8 mouse cellular contexts compared by ENCODE assay signal in the genomic region with DNA sequence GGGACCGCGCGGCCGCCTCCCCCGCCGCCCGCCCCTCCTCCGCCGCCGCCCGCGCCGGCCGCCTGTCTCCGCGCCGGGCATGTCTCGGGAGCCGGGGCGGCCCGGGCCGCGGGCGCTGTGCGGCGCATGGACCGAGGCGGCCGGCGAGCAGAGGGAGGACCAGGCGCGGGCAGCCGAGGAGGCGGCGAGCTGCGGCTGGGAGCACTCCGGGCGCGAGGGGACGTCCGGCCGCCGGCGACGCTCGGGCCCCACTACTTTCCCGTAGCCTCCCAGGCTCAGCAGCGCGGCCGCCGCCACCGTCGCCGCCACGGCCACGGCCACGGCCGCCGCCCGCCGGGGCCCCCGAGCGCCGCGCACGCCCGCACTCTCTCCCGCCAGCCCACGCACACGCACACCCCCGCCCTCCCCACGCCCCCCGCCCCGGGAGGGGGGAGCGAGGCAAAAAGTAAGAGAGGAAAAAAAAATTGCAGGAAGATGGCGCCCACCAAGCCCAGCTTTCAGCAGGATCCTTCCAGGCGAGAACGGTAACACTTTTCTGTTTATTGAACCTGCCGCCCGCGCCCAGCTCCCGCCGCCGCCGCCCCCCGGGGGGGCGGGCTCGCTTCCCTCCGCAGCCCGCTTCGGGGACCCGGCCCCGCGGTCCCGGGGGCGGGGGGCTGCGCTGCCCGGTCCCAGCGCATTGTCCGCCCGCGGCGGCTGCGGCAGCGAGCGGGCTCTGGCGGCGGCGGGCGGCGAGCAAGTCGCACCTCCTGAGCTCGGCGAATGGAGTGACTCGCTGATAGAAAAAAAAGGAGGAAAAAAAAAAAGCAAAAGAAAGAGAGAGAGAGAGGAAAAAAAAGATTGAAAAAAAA. TPM values are rescaled to one million over a fixed set of nuclear protein-coding genes. Genes with fewer than 3 reads are reported as not detected.
DNase-seq lines count a peak whose midpoint lies in the region; ATAC-seq lines count a peak whose summit lies in the region.

No protein-coding gene starts in this region.

- peak overlapping the region; percentile 92 for H3K4me2 ChIP-seq in kidney, embryonic 14.5 days (replicated peaks; ENCODE audit: low read depth, low read length)
- H3K4me2 ChIP-seq in embryonic facial prominence, embryonic 12.5 days (replicated peaks), result peak overlapping the region; percentile 75
- H3K4me2 ChIP-seq in limb, embryonic 12.5 days, result peak overlapping the region; percentile 66

- H3K27ac ChIP-seq in kidney, embryonic 14.5 days (ENCODE audit: low read depth, low read length), result no peak overlapping the region
- peak overlapping the region; percentile 95 for H3K27ac ChIP-seq in embryonic facial prominence, embryonic 12.5 days
- H3K27ac ChIP-seq in limb, embryonic 12.5 days, result peak overlapping the region; percentile 98

- H3K4me1 ChIP-seq in kidney, embryonic 14.5 days (ENCODE audit: control insufficient read depth, insufficient read depth, low read length), result peaks cover 6% of the 10 kb centered on the region; the same call in 1 of the 2 replicates
- H3K4me1 ChIP-seq in embryonic facial prominence, embryonic 12.5 days, result peaks cover 16% of the 10 kb centered on the region
- peaks cover 24% of the 10 kb centered on the region for H3K4me1 ChIP-seq in limb, embryonic 12.5 days (replicated peaks)

- H3K9me3 ChIP-seq in kidney, embryonic 14.5 days (ENCODE audit: control insufficient read depth, low read length), result no peaks in the 10 kb centered on the region
- H3K9me3 ChIP-seq in embryonic facial prominence, embryonic 12.5 days, result no peaks in the 10 kb centered on the region
- no peaks in the 10 kb centered on the region for H3K9me3 ChIP-seq in limb, embryonic 12.5 days

- H3K9ac ChIP-seq in kidney, embryonic 14.5 days (ENCODE audit: low read depth, low read length), result peak overlapping the region; percentile 86
- peak overlapping the region; percentile 97 for H3K9ac ChIP-seq in embryonic facial prominence, embryonic 12.5 days
- peak overlapping the region; percentile 99 for H3K9ac ChIP-seq in limb, embryonic 12.5 days (replicated peaks)

- no peak for DNase-seq in kidney, adult 9 months
- DNase-seq in adipocyte (ENCODE audit: low spot score), result peak; percentile 32
- peak; percentile 50 for DNase-seq in heart, postnatal 4 days
- DNase-seq in neural tube, embryonic 10.5 days (ENCODE audit: extremely low spot score, low spot score), result peak; percentile 80
- DNase-seq in c-Kit-positive CD71-positive TER-119-positive erythroid progenitor cells, embryonic 14.5 days (ENCODE audit: low spot score), result no peak

- H3K36me3 ChIP-seq in kidney, embryonic 14.5 days (ENCODE audit: control insufficient read depth, insufficient read depth, low read length), result no peaks in the 10 kb centered on the region
- H3K36me3 ChIP-seq in embryonic facial prominence, embryonic 12.5 days, result no peaks in the 10 kb centered on the region
- no peaks in the 10 kb centered on the region for H3K36me3 ChIP-seq in limb, embryonic 12.5 days

- peak overlapping the region; percentile 75 for H3K4me3 ChIP-seq in kidney, embryonic 14.5 days (ENCODE audit: low read length)
- H3K4me3 ChIP-seq in embryonic facial prominence, embryonic 12.5 days, result peak overlapping the region; percentile 65
- H3K4me3 ChIP-seq in limb, embryonic 12.5 days (replicated peaks), result peak overlapping the region; percentile 80

- under 1% methylated on average over 88 of the region's 115 CpGs for WGBS in kidney, embryonic 14.5 days
- WGBS in embryonic facial prominence, embryonic 12.5 days, result under 1% methylated on average over 88 of the region's 115 CpGs
- WGBS in limb, embryonic 12.5 days, result under 1% methylated on average over 90 of the region's 115 CpGs

- peaks cover 47% of the 10 kb centered on the region for H3K27me3 ChIP-seq in kidney, embryonic 14.5 days (ENCODE audit: control insufficient read depth, insufficient read depth, low read length)
- peaks cover 14% of the 10 kb centered on the region for H3K27me3 ChIP-seq in embryonic facial prominence, embryonic 12.5 days
- peaks cover 31% of the 10 kb centered on the region for H3K27me3 ChIP-seq in limb, embryonic 12.5 days

- ATAC-seq in kidney, embryonic 14.5 days (ENCODE audit: low FRiP score, low TSS enrichment), result peak; percentile 67
- ATAC-seq in embryonic facial prominence, embryonic 12.5 days (ENCODE audit: insufficient number of reproducible peaks, insufficient read depth, low FRiP score, low TSS enrichment), result 0 out of 2 replicates have a peak, but pooled peaks have one; percentile 9
- 0 out of 2 replicates have a peak, but pooled peaks have one; percentile 34 for ATAC-seq in limb, embryonic 12.5 days (ENCODE audit: insufficient number of reproducible peaks, insufficient read depth, low FRiP score, low TSS enrichment, low read depth)

RNA-seq across cellular contexts. Expression of a gene that starts 4.3 kb away (rescaled TPM):
- 1.1 and 3.2 TPM in 2 replicates for polyA plus RNA-seq in kidney, embryonic 14.5 days (2014; fragmentation: Nextera tagmentation; extraction: Ambion mirVana)
- 5.2 and 6.4 TPM in 2 replicates for polyA plus RNA-seq in embryonic facial prominence, embryonic 12.5 days (2016; fragmentation: Nextera tagmentation; extraction: Ambion mirVana)
- 1 to 10 TPM; 2.4 to 3.2 TPM for total RNA-seq in heart, postnatal 4 days (2021)
- 6.3 and 6.9 TPM in 2 replicates for polyA plus RNA-seq in limb, embryonic 12.5 days (2016; fragmentation: Nextera tagmentation; extraction: Ambion mirVana)

Comparison
In these comparisons a context has a peak if more than half of its experiments do, and no peak if none do; other contexts are left out.
1. ATAC-seq: peak in every context shown above with its lines; median percentile 67 in kidney, embryonic 14.5 days; 34 in limb, embryonic 12.5 days; 9 in embryonic facial prominence, embryonic 12.5 days.
2. DNase-seq: peak in adipocyte (single experiment), heart, postnatal 4 days (single experiment) and neural tube, embryonic 10.5 days (single experiment); none in kidney, adult 9 months (single experiment) and c-Kit-positive CD71-positive TER-119-positive erythroid progenitor cells, embryonic 14.5 days (single experiment).
3. Peak in every context shown above with its lines, with median percentiles within 50 percentile points of each other: H3K4me2 ChIP-seq, H3K4me3 ChIP-seq and H3K9ac ChIP-seq.